Mouse (Mus musculus) layer of hippocampus, postnatal 36 days (tissue): ENCODE measurements at regions not wholly inside any gene's neighbourhood (a gene's known extent, or its start where the extent isn't known, plus 50 kb on each side); places are given as distances from the start of the nearest gene placed in this dataset.
"Not testable (repeated sequence)": the region's sequence is repeated elsewhere in the genome, so short reads cannot be mapped to it uniquely, and the experiment has no call there.

Experiments
- DNase-seq, 2 experiments: peaks; one replicate each; pipeline ENCODE4 v3.0.0; 2022

- no peak for DNase-seq
Observed at GRCm38 (mm10) chr9:86092998-86093397, 250.8 kb downstream of the Tpbg start.

GRCm38 (mm10) chr9:86095460-86095859 is 253.3 kb downstream of the Tpbg start:
- no peak for DNase-seq

GRCm38 (mm10) chr9:86096246-86096645 is 254.1 kb downstream of the Tpbg start:
- no peak for DNase-seq

GRCm38 (mm10) chr9:86099325-86099724 is 257.1 kb downstream of the Tpbg start:
- no peak for DNase-seq

- DNase-seq, result no peak
Observed at GRCm38 (mm10) chr9:86101360-86102086, 259.3 kb downstream of the Tpbg start.

- no peak for DNase-seq
Observed at GRCm38 (mm10) chr9:86103607-86104006, 261.4 kb downstream of the Tpbg start.

- no peak for DNase-seq
Observed at GRCm38 (mm10) chr9:86104664-86105063, 262.5 kb downstream of the Tpbg start.

GRCm38 (mm10) chr9:86105851-86106250 is 263.7 kb downstream of the Tpbg start:
- DNase-seq, result no peak

- DNase-seq, result no peak
Observed at GRCm38 (mm10) chr9:86109906-86110305, 267.7 kb downstream of the Tpbg start.

GRCm38 (mm10) chr9:86119370-86119769 is 277.2 kb downstream of the Tpbg start:
- no peak for DNase-seq

- DNase-seq, result not testable (repeated sequence)
Observed at GRCm38 (mm10) chr9:86135617-86136016, 293.4 kb downstream of the Tpbg start.

- no peak for DNase-seq
Observed at GRCm38 (mm10) chr9:86145903-86146302, 303.7 kb downstream of the Tpbg start.

- no peak for DNase-seq
Observed at GRCm38 (mm10) chr9:86160316-86160715, 304.4 kb downstream of the Ube2cbp start.

GRCm38 (mm10) chr9:86166362-86167067 is 298.2 kb downstream of the Ube2cbp start:
- DNase-seq, result no peak

GRCm38 (mm10) chr9:86170756-86171155 is 294.0 kb downstream of the Ube2cbp start:
- DNase-seq, result no peak

GRCm38 (mm10) chr9:86186751-86187747 is 277.7 kb downstream of the Ube2cbp start:
- no peak for DNase-seq

GRCm38 (mm10) chr9:86188873-86189272 is 275.9 kb downstream of the Ube2cbp start:
- no peak for DNase-seq

GRCm38 (mm10) chr9:86205041-86205440 is 259.7 kb downstream of the Ube2cbp start:
- DNase-seq, result peak; percentile 21 to 34

GRCm38 (mm10) chr9:86208334-86208925 is 256.3 kb downstream of the Ube2cbp start:
- DNase-seq, result no peak

- no peak for DNase-seq
Observed at GRCm38 (mm10) chr9:86211267-86211666, 253.5 kb downstream of the Ube2cbp start.

- no peak for DNase-seq
Observed at GRCm38 (mm10) chr9:86219669-86220068, 245.1 kb downstream of the Ube2cbp start.

- DNase-seq, result no peak
Observed at GRCm38 (mm10) chr9:86224530-86224929, 240.2 kb downstream of the Ube2cbp start.
